Mouse (Mus musculus): ENCODE results near the gene Fam216a.

Gene Fam216a

DNA sequence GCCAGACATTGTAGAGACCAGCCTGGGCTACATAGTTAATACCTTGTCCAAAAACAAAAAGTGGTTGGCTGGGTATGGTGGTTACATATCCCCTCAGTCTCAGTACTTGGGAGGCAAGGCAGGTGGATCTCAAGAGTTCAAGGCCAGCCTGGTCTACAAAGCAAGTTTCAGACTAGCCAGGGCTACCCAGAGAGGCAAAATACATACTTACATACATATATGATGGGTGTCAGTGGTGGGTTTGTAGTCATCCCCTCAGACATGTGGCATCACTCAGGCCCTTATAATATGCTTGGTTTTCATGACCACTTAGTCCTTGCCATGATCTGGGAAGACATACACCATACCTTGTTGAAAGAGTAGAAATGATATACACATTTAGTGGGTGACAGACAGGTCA, 18.5 kb upstream of the Fam216a start:
- no peak for DNase-seq

- DNase-seq: no peak
Measured at GRCm38 (mm10) chr5:122390006-122390405, 17.8 kb upstream of the Fam216a start.

DNA sequence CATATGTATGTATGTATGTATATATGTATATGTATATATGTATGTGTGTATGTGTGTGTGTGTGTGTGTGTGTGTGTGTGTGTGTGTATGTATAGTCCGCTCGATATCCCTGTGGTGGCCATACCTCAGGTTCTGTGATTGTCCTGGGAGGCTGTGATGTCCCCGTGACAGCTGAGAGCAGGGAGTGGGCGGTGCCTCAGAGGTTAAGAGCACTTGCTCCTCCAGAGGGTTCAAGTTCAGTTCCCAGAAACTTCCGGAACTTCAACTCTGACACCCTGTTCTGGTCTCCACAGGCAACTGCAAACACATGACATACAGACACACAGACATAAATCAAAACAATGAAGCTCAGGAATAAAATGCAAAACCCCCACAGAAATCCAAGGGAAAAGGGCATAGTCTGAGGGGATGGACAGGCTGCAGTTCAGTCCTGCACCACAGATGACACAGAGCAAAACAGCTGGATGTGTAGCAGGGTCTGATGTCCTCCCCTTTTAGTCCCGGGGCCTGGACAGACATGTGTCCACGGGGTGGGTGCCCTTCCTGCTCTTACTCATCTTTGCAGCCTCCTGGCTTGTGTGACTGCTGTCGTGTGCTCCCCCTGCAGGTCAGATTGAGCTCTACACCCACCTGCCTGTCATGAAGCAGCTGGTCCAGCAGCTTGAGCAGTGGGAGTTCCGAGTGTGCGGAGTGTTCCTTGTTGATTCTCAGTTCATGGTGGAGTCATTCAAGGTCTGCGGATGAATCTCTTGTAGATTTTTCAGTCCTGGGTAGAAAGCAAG, 7.4 kb upstream of the Fam216a start:
- DNase-seq: peak; percentile 68

DNA sequence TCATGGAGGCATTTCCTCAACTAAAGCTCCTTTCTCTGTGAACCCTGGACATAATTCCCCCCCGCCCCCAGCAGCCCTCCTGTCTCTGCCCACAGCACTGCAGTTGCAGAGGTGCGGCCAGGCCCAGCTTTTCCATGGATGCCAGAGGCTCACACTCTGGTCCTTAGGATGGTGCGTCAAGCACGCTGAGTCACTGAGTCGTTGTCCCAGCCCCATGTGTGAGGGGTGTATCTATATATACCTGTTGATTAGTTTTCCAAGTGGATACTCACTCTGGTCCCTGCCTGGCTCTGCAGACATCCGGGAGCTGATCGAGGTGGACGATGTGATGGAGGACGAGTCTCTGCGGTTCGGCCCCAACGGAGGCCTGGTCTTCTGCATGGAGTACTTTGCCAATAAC, 6.0 kb upstream of the Fam216a start:
- no peak for DNase-seq

- DNase-seq: no peak
Measured at GRCm38 (mm10) chr5:122377101-122377833, 5.1 kb upstream of the Fam216a start.

GRCm38 (mm10) chr5:122372878-122373277, 714 bp upstream of the Fam216a start:
- DNase-seq: no peak

- DNase-seq: peak; percentile 38
Measured at GRCm38 (mm10) chr5:122371591-122372191, 473 bp downstream of the Fam216a start, which contains the start of gene Gpn3. TSS of gene Gpn3 (plus strand) at chr5:122371876.

DNA sequence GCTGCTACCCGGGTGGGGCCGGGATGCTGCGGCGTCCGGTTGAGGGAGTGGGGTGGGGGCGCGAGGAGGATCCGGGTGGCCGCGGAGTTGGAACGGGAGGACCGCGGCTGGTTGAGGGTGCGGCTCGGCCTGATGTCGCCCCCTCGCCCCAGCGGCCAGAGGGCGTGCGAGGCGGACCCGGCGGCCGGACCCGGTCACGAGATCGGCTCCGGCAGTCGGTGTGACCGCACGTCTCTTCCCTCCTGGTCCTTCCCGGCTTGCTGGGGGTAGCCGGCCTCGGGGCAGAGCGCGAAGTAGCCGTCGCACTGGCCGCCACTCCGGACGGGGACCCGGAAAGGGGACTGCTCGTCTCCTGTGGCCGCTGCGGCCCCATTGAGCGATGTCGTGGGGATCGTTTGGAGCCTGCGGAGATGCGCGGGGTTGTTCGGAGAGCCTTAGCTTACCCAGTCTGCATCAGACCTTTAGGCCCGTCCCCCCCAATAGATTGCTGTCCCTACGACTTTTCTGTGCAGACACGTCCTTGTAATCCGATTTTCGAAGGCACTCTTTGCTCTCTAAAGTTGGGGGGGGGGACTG, 17.6 kb downstream of the Fam216a start:
- no peak for DNase-seq

DNA sequence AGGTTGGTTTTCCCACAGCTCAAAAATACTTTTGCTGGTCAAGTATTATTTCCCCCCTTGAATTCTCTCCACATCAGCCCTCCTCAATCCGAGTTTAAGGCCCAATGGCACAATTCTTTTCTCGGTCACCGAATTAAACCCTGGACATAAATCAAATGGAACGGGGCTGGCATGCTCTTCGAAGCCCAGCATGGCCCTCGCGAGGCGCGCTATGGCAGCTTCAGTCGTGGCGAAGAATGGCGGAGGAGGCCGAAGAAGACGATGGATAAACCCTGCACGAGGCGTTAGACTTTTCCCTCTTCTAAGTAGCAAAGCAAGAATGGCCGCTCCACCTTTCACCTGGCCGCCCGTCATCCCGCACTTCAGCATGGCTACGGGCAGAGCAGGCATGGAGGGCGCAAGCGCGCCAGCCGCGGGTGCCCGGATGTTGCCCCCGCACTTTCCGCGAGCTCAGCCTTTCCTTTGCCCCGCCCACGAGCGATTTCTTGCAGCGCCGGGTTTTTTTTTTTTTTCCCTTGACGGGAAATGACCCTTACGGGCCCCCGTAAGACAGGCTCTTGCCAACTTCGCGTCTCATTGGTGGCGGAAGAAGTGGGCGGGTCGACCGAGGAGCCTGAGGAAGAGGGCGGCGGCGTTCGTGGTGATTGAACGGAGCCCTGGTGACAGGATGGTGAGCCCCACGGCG, 18.2 kb downstream of the Fam216a start, which contains the start of the genes Rad9b and Vps29:
Rad9b (minus strand) TSS at position 427 of the 685 bp plus-strand sequence.
Vps29 (plus strand) TSS at position 563 of the 685 bp plus-strand sequence.
- peak; percentile 98 for DNase-seq

DNA sequence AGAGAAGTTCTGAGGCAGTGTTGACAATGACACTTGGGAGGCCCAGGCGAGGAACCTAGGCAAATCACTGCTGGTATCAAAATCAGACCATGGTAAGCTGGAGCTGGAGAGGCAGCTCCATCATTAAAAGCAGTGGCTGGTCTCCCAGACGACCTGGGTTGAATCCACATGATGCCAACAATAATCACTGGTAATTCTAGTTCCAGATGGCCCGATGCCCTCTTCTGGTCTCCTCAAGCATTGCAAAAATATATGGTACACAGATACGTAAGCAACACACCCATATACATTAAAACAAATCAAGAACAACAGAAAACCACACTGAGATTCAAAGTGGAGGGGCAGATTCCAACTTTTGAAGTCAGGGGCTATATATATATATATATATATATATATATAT, 26.4 kb downstream of the Fam216a start:
- no peak for DNase-seq

GRCm38 (mm10) chr5:122344260-122344659, 27.9 kb downstream of the Fam216a start:
- DNase-seq: peak; percentile 85

DNA sequence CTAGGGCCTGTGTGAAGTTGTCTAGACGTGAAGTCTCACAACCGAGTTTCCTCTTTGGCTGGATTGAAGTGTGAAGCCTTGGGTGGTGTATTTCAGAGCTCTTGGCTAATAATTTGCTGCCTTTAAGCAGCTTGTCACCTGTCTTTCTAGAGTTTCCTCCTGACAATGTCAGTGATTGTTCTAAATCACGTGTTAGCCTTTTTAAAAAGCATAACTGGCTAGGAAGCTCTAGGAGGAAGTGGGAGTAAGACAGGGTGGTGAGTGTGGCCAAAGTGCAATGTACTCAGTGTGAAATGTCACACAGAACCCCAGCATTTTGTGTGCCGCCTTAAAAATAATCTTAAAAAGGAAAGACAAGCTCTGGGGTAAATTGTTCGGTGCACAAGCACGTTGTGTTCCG, 28.4 kb downstream of the Fam216a start:
- no peak for DNase-seq

- no peak for DNase-seq
Measured at GRCm38 (mm10) chr5:122342874-122343273, 29.3 kb downstream of the Fam216a start.

DNA sequence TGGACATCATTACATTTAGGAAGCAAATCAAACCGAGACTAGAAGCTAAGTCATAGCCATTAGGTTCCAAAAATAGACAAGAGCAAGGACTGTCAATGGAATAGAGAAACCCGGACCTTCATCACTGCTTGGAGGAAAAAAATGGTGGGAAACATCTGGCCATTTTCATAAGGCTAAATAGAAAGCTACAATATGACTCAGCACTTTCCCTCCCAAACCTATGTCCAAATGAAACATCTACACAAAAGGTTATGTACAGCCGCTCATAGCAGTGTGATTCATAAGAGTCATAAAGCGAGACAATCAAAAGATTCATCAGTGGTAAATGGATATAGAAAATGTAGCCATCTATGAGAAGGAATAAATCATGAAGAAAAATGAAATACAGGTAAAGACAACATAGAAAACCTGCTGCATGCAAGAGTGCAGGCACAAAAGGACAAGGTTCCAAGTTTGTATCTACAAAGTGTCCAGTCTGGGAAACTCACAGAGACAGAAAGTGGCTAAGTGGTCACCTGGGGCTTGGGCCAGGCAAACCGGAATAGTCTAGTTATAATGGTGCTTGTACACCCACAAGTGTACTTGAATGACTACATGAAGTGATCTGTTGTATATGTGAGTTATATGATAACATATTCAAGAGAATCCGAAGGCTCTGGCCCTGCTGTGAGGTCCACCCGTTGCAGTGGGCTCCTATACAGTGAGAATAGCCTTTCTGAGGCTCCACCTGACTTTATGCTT, 35.4 kb downstream of the Fam216a start:
- no peak for DNase-seq

DNA sequence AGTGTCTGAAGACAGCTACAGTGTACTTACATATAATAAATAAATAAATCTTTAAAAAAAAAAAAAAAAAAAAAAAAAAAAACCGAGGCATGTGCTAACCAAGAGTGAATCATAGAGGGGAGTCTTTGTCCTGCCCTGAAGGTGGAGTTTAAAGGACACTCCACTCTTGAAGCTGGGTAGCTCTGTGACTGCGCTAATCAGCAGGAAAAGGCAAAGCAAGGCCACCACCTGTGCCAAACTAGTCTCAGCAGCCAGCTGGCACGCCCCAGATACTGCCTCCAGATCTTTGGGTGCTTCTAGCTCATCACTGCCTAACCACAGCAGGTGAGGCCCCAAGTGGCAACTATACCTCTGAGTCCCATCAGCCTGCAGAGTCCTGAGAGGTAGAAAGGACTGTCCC, 37.5 kb downstream of the Fam216a start:
- no peak for DNase-seq

DNA sequence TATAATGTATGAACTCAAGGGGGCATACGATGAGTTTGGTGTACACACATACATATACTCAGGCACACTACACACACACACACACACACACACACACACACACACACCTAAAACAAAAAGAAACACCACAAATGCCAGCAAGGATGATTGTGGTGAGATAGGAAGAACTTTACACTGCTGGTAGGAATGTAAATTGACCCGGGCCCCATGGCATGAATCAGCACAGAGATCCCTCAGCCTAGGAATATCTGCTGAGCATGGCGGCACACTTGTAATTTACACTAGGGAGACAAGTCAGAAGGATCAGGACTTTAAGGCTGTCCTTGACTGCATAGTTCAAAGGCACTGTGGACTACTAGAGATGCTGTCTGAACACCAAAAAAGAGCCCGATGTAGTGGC, 41.9 kb downstream of the Fam216a start:
- DNase-seq: no peak

- DNase-seq: no peak
Measured at GRCm38 (mm10) chr5:122327283-122327682, 44.9 kb downstream of the Fam216a start.

- DNase-seq: no peak
Measured at GRCm38 (mm10) chr5:122325477-122325876, 46.7 kb downstream of the Fam216a start.

GRCm38 (mm10) chr5:122324608-122325431, 47.3 kb downstream of the Fam216a start:
- DNase-seq: no peak

GRCm38 (mm10) chr5:122323523-122323922, 48.6 kb downstream of the Fam216a start:
- no peak for DNase-seq

GRCm38 (mm10) chr5:122320205-122320781, 51.9 kb downstream of the Fam216a start:
- no peak for DNase-seq

Data from right cerebral cortex, postnatal 4 days (tissue).